Mouse (Mus musculus) liver, postnatal 0 days (tissue): Measurements from ENCODE around the gene Xylt1.

Experiments used
- CTCF ChIP-seq: sonication (generic); IDR thresholded peaks from 2 replicates; pipeline ENCODE4 v1.5.1; 2016; ENCODE audit warnings: antibody characterized with exemption, low read depth
- EP300 ChIP-seq: IDR thresholded peaks from 2 replicates; pipeline ENCODE4 v1.6.1; 2016; ENCODE audit warnings: antibody characterized with exemption, low read depth, mild to moderate bottlenecking

- TF ChIP-seq EP300 (no peak), CTCF (no peak)
Measured at GRCm38 (mm10) chr7:117401581-117401980, 20.8 kb downstream of the Xylt1 start.
